Comparison of ENCODE assay signal across 17 mouse cellular contexts in the genomic region with DNA sequence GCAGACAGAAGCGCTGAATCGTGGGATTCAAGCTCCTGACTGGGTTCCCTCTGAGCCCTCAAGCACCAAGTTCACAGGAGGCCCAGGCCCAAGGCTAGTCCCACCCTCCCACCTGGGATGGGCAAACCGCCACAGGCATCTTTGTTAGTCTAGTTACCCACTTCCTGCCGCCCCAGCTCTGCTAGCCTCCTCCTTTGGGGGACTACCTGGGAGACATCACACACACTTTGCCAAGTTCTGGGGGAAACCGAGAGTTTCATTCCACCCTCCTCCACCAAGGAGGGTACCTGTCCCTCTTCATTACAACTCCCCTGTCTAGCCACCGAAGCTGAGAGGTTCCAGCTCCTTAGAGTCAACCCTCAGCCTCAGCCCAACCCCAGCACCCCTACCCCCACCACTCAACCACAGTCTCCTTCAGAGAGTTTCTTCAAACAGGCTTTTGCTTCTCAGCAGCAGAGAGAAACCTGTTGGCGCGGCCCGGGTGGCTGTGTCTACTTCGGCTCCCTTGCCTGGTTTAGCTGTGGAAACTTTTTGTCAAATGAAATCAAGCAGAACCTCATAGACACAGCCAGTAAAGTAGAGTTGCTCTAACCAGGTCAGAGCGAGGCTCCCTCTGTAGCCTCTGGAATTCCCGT. TPM values are rescaled to one million over a fixed set of nuclear protein-coding genes. Genes with fewer than 3 reads are reported as not detected.
DNase-seq lines count a peak whose midpoint lies in the region; ATAC-seq and TF ChIP-seq lines count a peak whose summit lies in the region.
"Had no signal": no experiment of that assay in that cellular context is flagged by ENCODE, and none has a peak within 500 bp of the region (broad histone marks: within the 10 kb centered on the region; RNA-seq: fewer than 3 reads in every experiment).

No protein-coding gene starts in this region.

- H3K9ac ChIP-seq in limb, embryonic 14.5 days (ENCODE audit: low read depth, low read length, severe bottlenecking), result 0 out of 2 replicates have a peak overlapping the region, but pooled peaks have one; percentile 21
- H3K9ac ChIP-seq: hindbrain, embryonic 14.5 days; limb, embryonic 13.5 days had no signal

- no peak overlapping the region for H3K4me3 ChIP-seq in limb, embryonic 14.5 days (replicated peaks; ENCODE audit: low read length)
- H3K4me3 ChIP-seq in limb, embryonic 10.5 days, result no peak overlapping the region
- no peak overlapping the region for H3K4me3 ChIP-seq in bone marrow, adult 2 months (replicated peaks; ENCODE audit: control insufficient read depth, low read depth, low read length)
- H3K4me3 ChIP-seq: limb, embryonic 13.5 days had no signal

- no peak for DNase-seq in limb, embryonic 14.5 days (ENCODE audit: low spot score)
- no peak for DNase-seq in limb, embryonic 10.5 days (ENCODE audit: low spot score)
- peak; percentile 82 to 83 for DNase-seq in CD8-positive naive resting alpha-beta T cell, adult 2 months (ENCODE audit: low read depth in 2 of 2, low spot score in 2 of 2)
- DNase-seq in thymus, postnatal 0 days (ENCODE audit: low spot score), result peak; percentile 96
- DNase-seq in heart, postnatal 14 days, result no peak
- DNase-seq in frontal cortex, postnatal 14 days (ENCODE audit: low spot score in 2 of 2), result no peak
- DNase-seq: layer of hippocampus, postnatal 36 days; right cerebral cortex, postnatal 25 days had no signal

- no peak overlapping the region for H3K4me2 ChIP-seq in limb, embryonic 14.5 days (replicated peaks; ENCODE audit: low read depth, low read length, severe bottlenecking)
- H3K4me2 ChIP-seq: hindbrain, embryonic 14.5 days; limb, embryonic 13.5 days had no signal

- TF ChIP-seq CTCF in bone marrow, adult 2 months (IDR thresholded peaks at IDR 0.05; ENCODE audit: control insufficient read depth, insufficient read depth, low read length), result no peak

- ATAC-seq in limb, embryonic 14.5 days (ENCODE audit: low FRiP score, low read depth), result no peak

- no peak for TF ChIP-seq POLR2A in limb, embryonic 14.5 days (IDR thresholded peaks at IDR 0.05; ENCODE audit: borderline replicate concordance, extremely low read depth, insufficient read depth, insufficient read length)
- no peak for TF ChIP-seq POLR2A in bone marrow, adult 2 months (IDR thresholded peaks at IDR 0.05; ENCODE audit: borderline replicate concordance, control insufficient read depth, low read depth, low read length)

- H3K4me1 ChIP-seq in limb, embryonic 14.5 days (ENCODE audit: control insufficient read depth, insufficient read depth, low read length), result peaks cover 12% of the 10 kb centered on the region; the same call in 1 of the 2 replicates
- H3K4me1 ChIP-seq in limb, embryonic 10.5 days, result peaks cover 33% of the 10 kb centered on the region
- H3K4me1 ChIP-seq in bone marrow, adult 2 months (ENCODE audit: control insufficient read depth, insufficient read depth, low read length), result peaks cover 10% of the 10 kb centered on the region

- no peaks in the 10 kb centered on the region for H3K9me3 ChIP-seq in limb, embryonic 14.5 days (ENCODE audit: control insufficient read depth, low read length)
- H3K9me3 ChIP-seq in limb, embryonic 10.5 days (replicated peaks), result no peaks in the 10 kb centered on the region
- H3K9me3 ChIP-seq: limb, embryonic 13.5 days had no signal

- WGBS in limb, embryonic 14.5 days, result 83% methylated on average over 12 of the region's 12 CpGs
- 86% methylated on average over 12 of the region's 12 CpGs for WGBS in limb, embryonic 10.5 days
- WGBS in bone marrow, adult 2 months, result 43% methylated on average over 12 of the region's 12 CpGs

- H3K27me3 ChIP-seq in limb, embryonic 14.5 days (ENCODE audit: control insufficient read depth, insufficient read depth, low read length), result no peaks in the 10 kb centered on the region
- H3K27me3 ChIP-seq in limb, embryonic 10.5 days (ENCODE audit: low read depth, poor library complexity, severe bottlenecking), result no peaks in the 10 kb centered on the region
- H3K27me3 ChIP-seq: limb, embryonic 13.5 days had no signal

- H3K27ac ChIP-seq in limb, embryonic 14.5 days (replicated peaks; ENCODE audit: low read depth, low read length), result no peak overlapping the region
- H3K27ac ChIP-seq in limb, embryonic 10.5 days, result no peak overlapping the region
- peak overlapping the region; percentile 68 for H3K27ac ChIP-seq in bone marrow, adult 2 months (ENCODE audit: control insufficient read depth, insufficient read depth, low read depth, low read length, poor library complexity)
- H3K27ac ChIP-seq: hindbrain, embryonic 14.5 days; kidney, postnatal 0 days; limb, embryonic 13.5 days; macrophage had no signal

- intact Hi-C loops in heart, postnatal 14 days (cut with DNase I), result no loop called here

- no peaks in the 10 kb centered on the region for H3K36me3 ChIP-seq in limb, embryonic 14.5 days (ENCODE audit: control insufficient read depth, insufficient read depth, low read length)
- H3K36me3 ChIP-seq in limb, embryonic 10.5 days, result no peaks in the 10 kb centered on the region
- H3K36me3 ChIP-seq: limb, embryonic 13.5 days had no signal

RNA-seq across cellular contexts. Expression of a gene that starts 15.0 kb away (rescaled TPM):
- 9.9 and 10.3 TPM in 2 replicates for polyA plus RNA-seq in limb, embryonic 14.5 days (2012; rRNA removed)
- 6.3 and 6.8 TPM in 2 replicates for polyA plus RNA-seq in limb, embryonic 14.5 days (2014; fragmentation: Nextera tagmentation; extraction: Ambion mirVana)
- 10.3 and 13.5 TPM in 2 replicates for polyA plus RNA-seq in limb, embryonic 10.5 days (2016; fragmentation: Nextera tagmentation; extraction: Ambion mirVana)
- 10.2 and 17.8 TPM in 2 replicates for polyA plus RNA-seq in bone marrow, adult 2 months (2011; ENCODE audit: insufficient read depth, insufficient read length, low replicate concordance, missing spikeins)
- 1,471 and 1,532 TPM in 2 replicates for polyA plus RNA-seq in thymus, postnatal 0 days (2015; fragmentation: Nextera tagmentation; extraction: Ambion mirVana)
- 10 to 100 TPM in 1 of 2 experiments, 1 to 10 TPM in 1; 1.4 to 20.4 TPM for total RNA-seq in heart, postnatal 14 days (2021)

RNA-seq across cellular contexts. Expression of a gene that starts 15.9 kb away (rescaled TPM):
- polyA plus RNA-seq in limb, embryonic 14.5 days (2012; rRNA removed), result 209 and 212 TPM in 2 replicates
- polyA plus RNA-seq in limb, embryonic 14.5 days (2014; fragmentation: Nextera tagmentation; extraction: Ambion mirVana), result 201 and 225 TPM in 2 replicates
- polyA plus RNA-seq in limb, embryonic 10.5 days (2016; fragmentation: Nextera tagmentation; extraction: Ambion mirVana), result 308 and 336 TPM in 2 replicates
- 78.4 and 100 TPM in 2 replicates for polyA plus RNA-seq in bone marrow, adult 2 months (2011; ENCODE audit: insufficient read depth, insufficient read length, low replicate concordance, missing spikeins)
- polyA plus RNA-seq in thymus, postnatal 0 days (2015; fragmentation: Nextera tagmentation; extraction: Ambion mirVana), result 310 and 317 TPM in 2 replicates
- total RNA-seq in heart, postnatal 14 days (2021), result 10 to 100 TPM; 23.9 to 24.2 TPM

RNA-seq across cellular contexts. Expression of a gene that starts 19.9 kb away (rescaled TPM):
- 7.3 and 8.2 TPM in 2 replicates for polyA plus RNA-seq in limb, embryonic 14.5 days (2012; rRNA removed)
- 4.1 and 5.3 TPM in 2 replicates for polyA plus RNA-seq in limb, embryonic 14.5 days (2014; fragmentation: Nextera tagmentation; extraction: Ambion mirVana)
- polyA plus RNA-seq in limb, embryonic 10.5 days (2016; fragmentation: Nextera tagmentation; extraction: Ambion mirVana), result 2.6 and 5.1 TPM in 2 replicates
- 9.0 TPM in 2 replicates for polyA plus RNA-seq in bone marrow, adult 2 months (2011; ENCODE audit: insufficient read depth, insufficient read length, low replicate concordance, missing spikeins)
- polyA plus RNA-seq in thymus, postnatal 0 days (2015; fragmentation: Nextera tagmentation; extraction: Ambion mirVana), result 2.6 and 3.7 TPM in 2 replicates
- total RNA-seq in heart, postnatal 14 days (2021), result under 1 TPM; 0.53 to 0.83 TPM
- total RNA-seq: common myeloid progenitor, adult 5-6 weeks; MEL; midbrain, postnatal 0 days; neutrophil, adult 5-6 weeks had no signal
- polyA plus RNA-seq: macrophage; midbrain, postnatal 0 days had no signal

RNA-seq across cellular contexts. Expression of a gene that starts 42.0 kb away (rescaled TPM):
- polyA plus RNA-seq in limb, embryonic 14.5 days (2012; rRNA removed), result 367 and 429 TPM in 2 replicates
- polyA plus RNA-seq in limb, embryonic 14.5 days (2014; fragmentation: Nextera tagmentation; extraction: Ambion mirVana), result 333 and 334 TPM in 2 replicates
- 322 and 358 TPM in 2 replicates for polyA plus RNA-seq in limb, embryonic 10.5 days (2016; fragmentation: Nextera tagmentation; extraction: Ambion mirVana)
- 105 and 123 TPM in 2 replicates for polyA plus RNA-seq in bone marrow, adult 2 months (2011; ENCODE audit: insufficient read depth, insufficient read length, low replicate concordance, missing spikeins)
- polyA plus RNA-seq in thymus, postnatal 0 days (2015; fragmentation: Nextera tagmentation; extraction: Ambion mirVana), result 325 and 333 TPM in 2 replicates
- total RNA-seq in heart, postnatal 14 days (2021), result 100 to 1,000 TPM; 114 to 128 TPM

RNA-seq across cellular contexts. Expression of a gene that starts 42.0 kb away (rescaled TPM):
- polyA plus RNA-seq in limb, embryonic 14.5 days (2012; rRNA removed), result 166 and 179 TPM in 2 replicates
- polyA plus RNA-seq in limb, embryonic 14.5 days (2014; fragmentation: Nextera tagmentation; extraction: Ambion mirVana), result 191 and 193 TPM in 2 replicates
- polyA plus RNA-seq in limb, embryonic 10.5 days (2016; fragmentation: Nextera tagmentation; extraction: Ambion mirVana), result 228 and 231 TPM in 2 replicates
- polyA plus RNA-seq in bone marrow, adult 2 months (2011; ENCODE audit: insufficient read depth, insufficient read length, low replicate concordance, missing spikeins), result 71.2 and 118 TPM in 2 replicates
- 190 and 230 TPM in 2 replicates for polyA plus RNA-seq in thymus, postnatal 0 days (2015; fragmentation: Nextera tagmentation; extraction: Ambion mirVana)
- total RNA-seq in heart, postnatal 14 days (2021), result 10 to 100 TPM; 46.8 to 51.3 TPM

Comparison
In these comparisons a context has a peak if more than half of its experiments do, and no peak if none do; other contexts are left out.
1. DNase-seq: peak in CD8-positive naive resting alpha-beta T cell, adult 2 months (2 of 2) and thymus, postnatal 0 days (single experiment); none in limb, embryonic 14.5 days (single experiment), limb, embryonic 10.5 days (single experiment), heart, postnatal 14 days (0 of 2) and frontal cortex, postnatal 14 days (0 of 2).
2. RNA of a gene that starts 15.0 kb away (polyA plus RNA-seq): 1,471 to 1,532 TPM in thymus, postnatal 0 days; 10.2 to 17.8 TPM in bone marrow, adult 2 months, 10.3 to 13.5 TPM in limb, embryonic 10.5 days and 6.3 to 10.3 TPM in limb, embryonic 14.5 days; every median in the first group is over 10 times any median in the second.